Comparison of ENCODE assay signal across 14 mouse cellular contexts in genomic region chr14:80138991-80139791, GRCm38 (mm10).
DNase-seq lines count a peak whose midpoint lies in the region; ATAC-seq lines count a peak whose summit lies in the region.
"Had no signal": no experiment of that assay in that cellular context is flagged by ENCODE, and none has a peak within 500 bp of the region (broad histone marks: within the 10 kb centered on the region; RNA-seq: fewer than 3 reads in every experiment).

No protein-coding gene starts in this region.

- H3K9me3 ChIP-seq in hindbrain, embryonic 10.5 days: no peaks in the 10 kb centered on the region
- H3K9me3 ChIP-seq in midbrain, embryonic 14.5 days (ENCODE audit: control insufficient read depth, low read length): no peaks in the 10 kb centered on the region
- H3K9me3 ChIP-seq: limb, embryonic 13.5 days had no signal

- ATAC-seq in midbrain, embryonic 14.5 days (ENCODE audit: low FRiP score, low TSS enrichment): peak; percentile 78

- intact Hi-C loops in gastrocnemius, postnatal 14 days (cut with DNase I; ENCODE audit: low total_unique reads): no loop called here

- 14% methylated on average over 6 of the region's 6 CpGs for WGBS in hindbrain, embryonic 10.5 days
- 3% methylated on average over 6 of the region's 6 CpGs for WGBS in midbrain, embryonic 14.5 days

- H3K4me2 ChIP-seq in midbrain, embryonic 14.5 days (ENCODE audit: low read length): no peak overlapping the region
- H3K4me2 ChIP-seq: limb, embryonic 13.5 days; lung, embryonic 14.5 days had no signal

- no peaks in the 10 kb centered on the region for H3K27me3 ChIP-seq in hindbrain, embryonic 10.5 days (ENCODE audit: insufficient read depth, poor library complexity, severe bottlenecking)
- no peaks in the 10 kb centered on the region for H3K27me3 ChIP-seq in midbrain, embryonic 14.5 days (ENCODE audit: control insufficient read depth, insufficient read depth, low read length)
- H3K27me3 ChIP-seq: limb, embryonic 13.5 days had no signal

- peak; percentile 6 to 32 for DNase-seq in kidney, postnatal 4 days
- DNase-seq in kidney, adult 11 months: no peak
- DNase-seq in hindbrain, embryonic 10.5 days (ENCODE audit: low spot score): peak; percentile 49
- peak; percentile 71 for DNase-seq in midbrain, embryonic 14.5 days
- DNase-seq in right cerebral cortex, postnatal 14 days: no peak
- no peak for DNase-seq in gastrocnemius, postnatal 14 days
- no peak for DNase-seq in cerebellum, postnatal 36 days
- no peak for DNase-seq in layer of hippocampus, adult 18-20 months (ENCODE audit: low spot score in 2 of 2)
- DNase-seq: adrenal gland, postnatal 25 days; cerebellum, adult 9-10 months; gastrocnemius, postnatal 36 days; heart, postnatal 10 days; lung, embryonic 14.5 days had no signal

- H3K4me3 ChIP-seq in hindbrain, embryonic 10.5 days: peak overlapping the region; percentile 21; the same call in 1 of the 2 replicates
- H3K4me3 ChIP-seq in midbrain, embryonic 14.5 days (replicated peaks; ENCODE audit: low read depth, low read length): no peak overlapping the region
- H3K4me3 ChIP-seq: limb, embryonic 13.5 days had no signal

- peaks cover 37% of the 10 kb centered on the region for H3K4me1 ChIP-seq in hindbrain, embryonic 10.5 days (replicated peaks)
- peaks cover 26% of the 10 kb centered on the region for H3K4me1 ChIP-seq in midbrain, embryonic 14.5 days (ENCODE audit: control insufficient read depth, insufficient read depth, low read length)
- H3K4me1 ChIP-seq: limb, embryonic 13.5 days had no signal

- no peak overlapping the region for H3K9ac ChIP-seq in midbrain, embryonic 14.5 days (replicated peaks; ENCODE audit: low read length)
- H3K9ac ChIP-seq: limb, embryonic 13.5 days; lung, embryonic 14.5 days had no signal

- H3K36me3 ChIP-seq in hindbrain, embryonic 10.5 days: no peaks in the 10 kb centered on the region
- no peaks in the 10 kb centered on the region for H3K36me3 ChIP-seq in midbrain, embryonic 14.5 days (ENCODE audit: control insufficient read depth, insufficient read depth, low read length)
- H3K36me3 ChIP-seq: limb, embryonic 13.5 days had no signal

- peak overlapping the region; percentile 85 for H3K27ac ChIP-seq in hindbrain, embryonic 10.5 days
- H3K27ac ChIP-seq in midbrain, embryonic 14.5 days (replicated peaks; ENCODE audit: low read depth, low read length): peak overlapping the region; percentile 81
- H3K27ac ChIP-seq: limb, embryonic 13.5 days had no signal

Comparison
In these comparisons a context has a peak if more than half of its experiments do, and no peak if none do; other contexts are left out.
1. DNase-seq: peak in kidney, postnatal 4 days (2 of 2), hindbrain, embryonic 10.5 days (single experiment) and midbrain, embryonic 14.5 days (single experiment); none in kidney, adult 11 months (single experiment), right cerebral cortex, postnatal 14 days (single experiment), gastrocnemius, postnatal 14 days (single experiment), cerebellum, postnatal 36 days (0 of 2) and layer of hippocampus, adult 18-20 months (0 of 2).